Mouse (Mus musculus) heart, embryonic 12.5 days (tissue): ENCODE results near the gene Myo1b. TPM values are rescaled to one million over a fixed set of nuclear protein-coding genes. Genes with fewer than 3 reads are reported as not detected.

ENCODE experiments used
- ATAC-seq: fragments of 200-750 bp; cut with Nextera tagmentation; 2 replicates; pipeline ENCODE4 v1.8.0; 2017; ENCODE audit warnings: moderate TSS enrichment, moderate library complexity; ENCODE audit not compliant: insufficient number of reproducible peaks, low FRiP score
- H3K27ac ChIP-seq: fragments of 300-500 bp; sonication (generic); 2 replicates; pipeline ENCODE4 v1.5.1; 2016; ENCODE audit warnings: mild to moderate bottlenecking, moderate library complexity; ENCODE audit not compliant: poor library complexity, severe bottlenecking
- H3K27me3 ChIP-seq: fragments of 300-500 bp; sonication (generic); replicated peaks from 2 replicates; pipeline ENCODE4 v1.6.1; 2016; ENCODE audit warnings: mild to moderate bottlenecking, moderate library complexity
- H3K36me3 ChIP-seq: fragments of 300-500 bp; sonication (generic); 2 replicates; pipeline ENCODE4 v1.6.1; 2016; ENCODE audit warnings: mild to moderate bottlenecking, moderate library complexity
- H3K4me1 ChIP-seq: fragments of 300-500 bp; sonication (generic); replicated peaks from 2 replicates; pipeline ENCODE4 v1.6.1; 2016; ENCODE audit warnings: mild to moderate bottlenecking
- H3K4me2 ChIP-seq: fragments of 300-500 bp; sonication (generic); 2 replicates; pipeline ENCODE4 v1.6.1; 2016; ENCODE audit warnings: mild to moderate bottlenecking, moderate library complexity
- H3K4me3 ChIP-seq: fragments of 300-500 bp; sonication (generic); 2 replicates; pipeline ENCODE4 v1.5.1; 2016; ENCODE audit warnings: mild to moderate bottlenecking
- H3K9ac ChIP-seq: fragments of 300-500 bp; sonication (generic); 2 replicates; pipeline ENCODE4 v1.6.1; 2016; ENCODE audit warnings: mild to moderate bottlenecking, moderate library complexity
- H3K9me3 ChIP-seq: fragments of 300-500 bp; sonication (generic); replicated peaks from 2 replicates; pipeline ENCODE4 v1.6.1; 2016; ENCODE audit warnings: mild to moderate bottlenecking, moderate library complexity
- WGBS: fragments of 180-500 bp; shearing (Covaris S2); methylation state at CpG from one replicate; pipeline ENCODE4 v1.1.7; 2016; 5-methylcytosine and 5-hydroxymethylcytosine counted together
- polyA plus RNA-seq: library from polyadenylated mRNA; unstranded; fragments of >200 nt; fragmentation: Nextera tagmentation; extraction: Ambion mirVana; gene quantifications from 2 replicates; pipeline ENCODE4 v1.2.1, GENCODE M21; 2016

Myo1b gene
- polyA plus RNA-seq, 1 experiment from 2014 or later, result 36.5 TPM

- Histone ChIP-seq H3K9me3 (no peaks in the 10 kb centered on the region), H3K4me1 (no peaks in the 10 kb centered on the region), H3K36me3 (peaks cover 15% of the 10 kb centered on the region; the same call in 1 of the 2 replicates), H3K27me3 (no peaks in the 10 kb centered on the region), H3K4me3 (no peak overlapping the region), H3K4me2 (no peak overlapping the region), H3K27ac (no peak overlapping the region), H3K9ac (no peak overlapping the region)
- ATAC-seq, result no peak
- WGBS, result 65% methylated on average over 5 of the region's 5 CpGs
These were observed 100.8 kb downstream of the Myo1b start for GRCm38 (mm10) chr1:51814854-51815630.

- ATAC-seq, result no peak
These were observed 107.0 kb downstream of the Myo1b start for GRCm38 (mm10) chr1:51808847-51809246.

DNA sequence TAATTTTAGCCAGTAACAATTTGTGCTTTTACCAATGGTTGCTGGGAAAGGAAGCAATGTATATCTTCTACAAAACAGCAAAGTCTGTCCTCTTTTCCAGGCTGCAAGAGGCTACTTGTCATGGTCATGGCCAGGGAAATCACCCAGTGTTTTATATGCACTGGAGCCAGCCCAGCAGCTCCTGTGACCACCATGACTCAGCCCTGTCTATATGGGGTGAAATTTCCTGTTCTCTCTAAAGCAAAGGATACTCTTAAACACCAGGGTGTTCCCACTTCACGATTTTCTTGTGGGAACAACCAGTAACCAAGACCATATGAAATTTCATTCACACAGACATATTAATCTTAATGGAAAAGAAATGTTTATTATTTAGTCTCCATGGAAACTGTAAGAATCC lies 107.6 kb downstream of the Myo1b start:
- Histone ChIP-seq H3K4me1 (no peaks in the 10 kb centered on the region), H3K4me3 (no peak overlapping the region), H3K27ac (no peak overlapping the region), H3K27me3 (no peaks in the 10 kb centered on the region), H3K4me2 (no peak overlapping the region), H3K9me3 (no peaks in the 10 kb centered on the region), H3K9ac (no peak overlapping the region), H3K36me3 (peaks cover 9% of the 10 kb centered on the region; the same call in 1 of the 2 replicates)
- 72% methylated on average over 1 of the region's 1 CpGs for WGBS
- ATAC-seq, result no peak

More at GRCm38 (mm10) chr1:51808847-51809246, 107.0 kb downstream of the Myo1b start:
- H3K9me3 ChIP-seq, result no peaks in the 10 kb centered on the region
- no peaks in the 10 kb centered on the region for H3K4me1 ChIP-seq
- no peak overlapping the region for H3K9ac ChIP-seq
- H3K4me3 ChIP-seq, result no peak overlapping the region
- peaks cover 9% of the 10 kb centered on the region; the same call in 1 of the 2 replicates for H3K36me3 ChIP-seq
- no peak overlapping the region for H3K27ac ChIP-seq
- WGBS, result 84% methylated on average over 10 of the region's 10 CpGs
- no peaks in the 10 kb centered on the region for H3K27me3 ChIP-seq
- no peak overlapping the region for H3K4me2 ChIP-seq

DNA sequence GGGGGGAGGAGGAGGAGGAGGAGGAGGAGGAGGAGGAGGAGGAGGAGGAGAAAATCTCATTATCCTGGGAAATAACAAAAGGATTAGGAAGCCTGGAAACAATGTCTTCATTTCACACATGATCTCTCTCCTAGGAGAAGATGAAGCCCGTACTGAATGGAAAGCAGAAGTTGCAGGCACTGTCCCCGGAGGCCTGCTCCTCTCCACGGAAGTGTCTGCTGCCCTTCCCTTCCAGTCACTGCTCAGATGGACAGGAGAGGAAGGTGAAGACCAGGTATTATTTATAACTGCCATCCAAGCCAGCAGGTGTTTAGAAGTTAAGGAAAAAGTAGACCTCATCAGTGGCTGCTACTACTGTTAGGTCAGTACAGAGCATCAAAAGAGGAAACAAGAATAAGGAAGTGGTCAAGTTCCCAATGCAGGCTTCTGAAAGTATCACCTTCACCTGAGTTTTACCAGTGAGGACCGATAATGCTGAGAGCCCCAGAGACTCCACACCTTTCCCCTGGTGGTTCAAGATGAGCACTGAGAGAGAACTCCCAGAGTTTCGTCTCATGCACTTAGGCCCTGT lies 110.7 kb downstream of the Myo1b start:
- Histone ChIP-seq H3K4me3 (no peak overlapping the region), H3K9me3 (no peaks in the 10 kb centered on the region), H3K27ac (no peak overlapping the region), H3K4me2 (no peak overlapping the region), H3K36me3 (peaks cover 7% of the 10 kb centered on the region), H3K9ac (no peak overlapping the region), H3K27me3 (no peaks in the 10 kb centered on the region), H3K4me1 (no peaks in the 10 kb centered on the region)
- 73% methylated on average over 5 of the region's 5 CpGs for WGBS
- ATAC-seq, result no peak

GRCm38 (mm10) chr1:51804296-51805039 lies 111.4 kb downstream of the Myo1b start:
- WGBS, result 87% methylated on average over 12 of the region's 12 CpGs
- Histone ChIP-seq H3K4me1 (no peaks in the 10 kb centered on the region), H3K27me3 (no peaks in the 10 kb centered on the region), H3K9ac (no peak overlapping the region), H3K4me2 (no peak overlapping the region), H3K36me3 (peaks cover 8% of the 10 kb centered on the region), H3K4me3 (no peak overlapping the region), H3K27ac (no peak overlapping the region), H3K9me3 (no peaks in the 10 kb centered on the region)
- ATAC-seq, result no peak

GRCm38 (mm10) chr1:51798011-51798471 lies 117.8 kb downstream of the Myo1b start:
- no peak for ATAC-seq
- WGBS, result 79% methylated on average over 7 of the region's 7 CpGs
- H3K9ac ChIP-seq, result no peak overlapping the region
- no peaks in the 10 kb centered on the region for H3K4me1 ChIP-seq
- no peaks in the 10 kb centered on the region for H3K27me3 ChIP-seq
- peaks cover 24% of the 10 kb centered on the region for H3K36me3 ChIP-seq
- H3K27ac ChIP-seq, result no peak overlapping the region
- no peak overlapping the region for H3K4me3 ChIP-seq
- H3K9me3 ChIP-seq, result no peaks in the 10 kb centered on the region
- H3K4me2 ChIP-seq, result no peak overlapping the region

DNA sequence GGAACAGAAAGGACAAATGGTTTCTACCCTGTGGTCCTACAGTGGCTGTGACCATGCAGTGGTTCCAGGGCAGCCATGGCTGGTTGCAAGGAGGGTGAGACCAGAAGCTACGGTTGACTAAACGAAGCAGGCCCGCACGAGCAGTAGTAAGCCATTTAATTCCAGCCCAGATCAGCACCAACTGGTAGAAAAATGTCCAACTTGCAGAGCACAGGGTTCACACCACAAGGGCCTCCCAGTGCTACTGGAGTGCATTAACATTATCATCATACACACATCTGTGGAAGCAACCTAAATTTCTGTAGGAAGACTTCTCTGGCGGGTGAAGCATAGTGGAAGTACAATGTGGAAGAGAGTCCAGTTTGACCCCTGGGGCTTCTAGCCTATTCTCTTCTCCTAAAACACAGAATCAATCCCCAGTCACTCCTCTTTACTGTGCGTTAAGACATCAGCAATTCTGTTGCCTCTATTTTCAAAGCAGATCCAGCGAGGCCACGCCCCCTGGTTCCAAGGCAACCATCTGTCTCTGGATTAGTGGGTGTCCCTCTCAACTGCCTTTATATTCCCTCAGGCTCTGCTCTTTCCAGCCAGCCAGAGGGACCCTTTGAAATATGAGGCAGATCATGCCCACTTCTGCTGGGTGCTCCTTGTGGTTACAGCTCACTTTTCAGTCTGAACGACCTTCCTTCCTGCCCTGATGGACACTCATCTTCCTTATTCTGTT lies 120.1 kb downstream of the Myo1b start:
- no peak overlapping the region for H3K4me2 ChIP-seq
- peaks cover 44% of the 10 kb centered on the region for H3K36me3 ChIP-seq
- H3K9me3 ChIP-seq, result no peaks in the 10 kb centered on the region
- ATAC-seq, result no peak
- 84% methylated on average over 9 of the region's 9 CpGs for WGBS
- no peaks in the 10 kb centered on the region for H3K27me3 ChIP-seq
- no peak overlapping the region for H3K4me3 ChIP-seq
- no peak overlapping the region for H3K27ac ChIP-seq
- no peak overlapping the region for H3K9ac ChIP-seq
- H3K4me1 ChIP-seq, result no peaks in the 10 kb centered on the region

- Histone ChIP-seq H3K4me2 (no peak overlapping the region), H3K27ac (no peak overlapping the region), H3K4me3 (no peak overlapping the region), H3K9ac (no peak overlapping the region), H3K9me3 (no peaks in the 10 kb centered on the region), H3K36me3 (peaks cover 34% of the 10 kb centered on the region), H3K27me3 (no peaks in the 10 kb centered on the region), H3K4me1 (peaks cover 5% of the 10 kb centered on the region; the same call in 1 of the 2 replicates)
- 56% methylated on average over 6 of the region's 6 CpGs for WGBS
- no peak for ATAC-seq
These were observed 126.6 kb downstream of the Myo1b start for GRCm38 (mm10) chr1:51789269-51789668.

DNA sequence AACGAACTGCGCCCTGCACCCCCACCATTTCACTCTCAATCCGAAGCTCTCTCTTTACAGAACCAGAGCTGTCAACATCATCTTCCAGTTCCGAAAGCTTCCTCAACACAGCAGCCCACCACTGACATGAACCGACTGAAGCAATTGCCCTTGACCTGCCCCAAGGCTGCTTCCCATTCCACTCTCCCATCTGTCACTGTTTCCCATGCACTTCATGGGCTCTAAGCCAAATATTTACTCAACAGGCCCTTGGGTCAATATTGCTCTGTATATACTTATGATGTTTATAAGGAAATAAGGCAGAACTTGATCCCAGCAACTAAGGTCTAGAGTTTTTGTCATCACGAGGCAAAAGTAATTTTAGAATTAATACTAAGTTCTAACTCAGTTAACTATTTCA lies 133.8 kb downstream of the Myo1b start:
- 66% methylated on average over 6 of the region's 6 CpGs for WGBS
- Histone ChIP-seq H3K27me3 (no peaks in the 10 kb centered on the region), H3K27ac (no peak overlapping the region), H3K4me3 (no peak overlapping the region), H3K9me3 (no peaks in the 10 kb centered on the region), H3K9ac (no peak overlapping the region), H3K36me3 (peaks cover 31% of the 10 kb centered on the region), H3K4me1 (no peaks in the 10 kb centered on the region), H3K4me2 (no peak overlapping the region)
- ATAC-seq, result no peak

DNA sequence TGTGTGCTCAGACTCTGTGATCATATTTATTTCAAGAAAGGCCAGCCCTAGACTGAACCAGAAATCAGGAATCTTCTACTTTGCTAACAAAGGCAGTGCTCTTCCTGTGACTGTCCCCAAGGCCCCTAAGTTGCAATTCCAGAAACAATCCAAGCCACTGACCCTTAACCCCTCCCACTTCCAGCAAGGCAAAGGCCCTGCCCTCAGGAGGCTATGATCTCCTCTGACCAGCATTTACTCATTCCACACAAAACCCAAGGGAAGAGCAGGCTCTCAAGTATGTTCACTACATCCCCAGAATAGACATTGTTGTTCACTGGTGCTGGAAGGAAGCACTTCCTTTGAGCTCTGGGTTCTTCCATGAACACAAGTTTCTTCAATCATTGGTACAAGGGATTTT lies 135.5 kb downstream of the Myo1b start:
- ATAC-seq, result no peak
- Histone ChIP-seq H3K4me3 (no peak overlapping the region), H3K4me1 (no peaks in the 10 kb centered on the region), H3K27me3 (no peaks in the 10 kb centered on the region), H3K36me3 (peaks cover 43% of the 10 kb centered on the region), H3K4me2 (no peak overlapping the region), H3K27ac (no peak overlapping the region), H3K9me3 (no peaks in the 10 kb centered on the region), H3K9ac (no peak overlapping the region)

- no peaks in the 10 kb centered on the region for H3K27me3 ChIP-seq
- H3K9ac ChIP-seq, result no peak overlapping the region
- 0 out of 2 replicates have a peak, but pooled peaks cover 2% of the 10 kb centered on the region for H3K9me3 ChIP-seq
- peaks cover 55% of the 10 kb centered on the region for H3K36me3 ChIP-seq
- no peak overlapping the region for H3K4me2 ChIP-seq
- no peak overlapping the region for H3K27ac ChIP-seq
- WGBS, result 81% methylated on average over 7 of the region's 7 CpGs
- no peak overlapping the region for H3K4me3 ChIP-seq
- H3K4me1 ChIP-seq, result no peaks in the 10 kb centered on the region
- no peak for ATAC-seq
These were observed 137.6 kb downstream of the Myo1b start for GRCm38 (mm10) chr1:51778241-51778640.
